Mouse (Mus musculus): ENCODE measurements around the gene Asb3. TPM values are rescaled to one million over a fixed set of nuclear protein-coding genes. Genes with fewer than 3 reads are reported as not detected.
A peak's percentile ranks its signal among the peaks of the same experiment; 100 is the strongest.

Gene Asb3
- 20.7 and 24.0 TPM in 2 replicates for polyA plus RNA-seq (2015; fragmentation: Nextera tagmentation; extraction: Ambion mirVana)

- Histone ChIP-seq H3K4me3 (replicated peaks; ENCODE audit: low read depth, low read length) (peak within 1 kb of the TSS; percentile 36), H3K27me3 (ENCODE audit: insufficient read depth, low read length) (no peaks in the 10 kb centered on the region), H3K4me2 (ENCODE audit: low read length) (peak within 1 kb of the TSS; percentile 72), H3K36me3 (ENCODE audit: insufficient read depth, low read length) (0 out of 2 replicates have a peak, but pooled peaks cover 2% of the 10 kb centered on the region), H3K9me3 (replicated peaks; ENCODE audit: low read length) (no peaks in the 10 kb centered on the region), H3K27ac (no peak within 1 kb of the TSS), H3K4me1 (replicated peaks; ENCODE audit: insufficient read depth, low read length) (0 out of 2 replicates have a peak, but pooled peaks cover 4% of the 10 kb centered on the region), H3K9ac (ENCODE audit: low read depth, low read length) (peak within 1 kb of the TSS; percentile 50)
- no peak for TF ChIP-seq CTCF (IDR thresholded peaks at IDR 0.05; ENCODE audit: low read depth)
- ATAC-seq (replicated peaks; ENCODE audit: low FRiP score, low read depth), result peak; percentile 93
- DNase-seq (ENCODE audit: low spot score), result peak; percentile 65
- WGBS, result 4% methylated on average over 41 of the region's 41 CpGs
Observed at GRCm38 (mm10) chr11:30885171-30885871, at the start of gene Asb3, which contains the start of gene Gpr75. Asb3 (plus strand) TSS chr11:30885416. Gpr75 (plus strand) TSS chr11:30885358.

DNA sequence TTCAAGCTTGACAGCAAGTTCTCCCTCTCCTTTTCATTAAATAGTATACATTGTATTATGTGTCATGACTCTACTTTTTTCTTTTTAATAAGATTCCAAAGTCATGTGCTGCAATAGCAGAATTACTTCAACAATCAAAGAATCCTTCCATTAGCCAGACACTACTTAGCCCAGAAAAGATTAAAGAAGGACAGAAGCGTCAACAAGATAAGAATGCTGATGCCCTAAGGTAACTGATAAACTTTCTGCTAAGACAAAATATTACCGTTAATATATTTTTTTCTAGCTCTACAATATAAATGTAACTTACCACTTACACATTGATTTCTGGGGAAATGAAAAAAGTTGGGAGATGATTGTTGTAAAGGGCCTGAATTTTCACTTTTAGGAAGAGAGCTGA lies 46.4 kb upstream of the Asb3 start:
- no peaks in the 10 kb centered on the region for H3K9me3 ChIP-seq (replicated peaks; ENCODE audit: low read length)
- H3K36me3 ChIP-seq (ENCODE audit: insufficient read depth, low read length), result peaks cover 40% of the 10 kb centered on the region
- H3K9ac ChIP-seq (ENCODE audit: low read depth, low read length), result no peak overlapping the region
- no peaks in the 10 kb centered on the region for H3K4me1 ChIP-seq (replicated peaks; ENCODE audit: insufficient read depth, low read length)
- H3K27ac ChIP-seq, result no peak overlapping the region
- no peak overlapping the region for H3K4me3 ChIP-seq (replicated peaks; ENCODE audit: low read depth, low read length)
- no peak for DNase-seq (ENCODE audit: low spot score)
- ATAC-seq (replicated peaks; ENCODE audit: low FRiP score, low read depth), result no peak
- H3K27me3 ChIP-seq (ENCODE audit: insufficient read depth, low read length), result no peaks in the 10 kb centered on the region
- no peak for TF ChIP-seq CTCF (IDR thresholded peaks at IDR 0.05; ENCODE audit: low read depth)
- no peak overlapping the region for H3K4me2 ChIP-seq (ENCODE audit: low read length)
- WGBS, result 94% methylated on average over 2 of the region's 2 CpGs

GRCm38 (mm10) chr11:30844355-30844754 lies 40.9 kb upstream of the Asb3 start:
- Histone ChIP-seq H3K4me3 (replicated peaks; ENCODE audit: low read depth, low read length) (no peak overlapping the region), H3K36me3 (ENCODE audit: insufficient read depth, low read length) (peaks cover 33% of the 10 kb centered on the region), H3K4me1 (replicated peaks; ENCODE audit: insufficient read depth, low read length) (no peaks in the 10 kb centered on the region), H3K27ac (no peak overlapping the region), H3K4me2 (ENCODE audit: low read length) (no peak overlapping the region), H3K9ac (ENCODE audit: low read depth, low read length) (no peak overlapping the region), H3K9me3 (replicated peaks; ENCODE audit: low read length) (no peaks in the 10 kb centered on the region), H3K27me3 (ENCODE audit: insufficient read depth, low read length) (no peaks in the 10 kb centered on the region)
- DNase-seq (ENCODE audit: low spot score) (no peak), ATAC-seq (replicated peaks; ENCODE audit: low FRiP score, low read depth) (no peak)
- TF ChIP-seq CTCF (IDR thresholded peaks at IDR 0.05; ENCODE audit: low read depth), result no peak
- 89% methylated on average over 1 of the region's 1 CpGs for WGBS

DNA sequence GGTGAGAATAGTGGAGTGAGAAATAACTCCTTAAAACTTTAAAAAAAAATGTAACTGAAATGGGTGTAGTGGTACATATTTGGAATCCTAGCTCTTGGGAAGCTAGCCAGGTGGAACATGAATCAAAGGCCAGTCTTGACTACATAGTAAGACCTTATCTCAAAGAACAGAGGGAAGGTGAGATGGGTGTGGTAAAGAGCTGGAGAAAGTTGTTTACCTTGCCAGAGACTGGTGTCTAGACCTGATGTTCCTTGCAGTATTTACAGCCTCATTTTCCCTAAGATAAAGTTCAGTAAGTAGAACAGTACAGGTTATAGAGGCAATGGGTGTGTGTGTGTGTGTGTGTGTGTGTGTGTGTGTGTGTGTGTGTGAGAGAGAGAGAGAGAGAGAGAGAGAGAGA lies 12.8 kb upstream of the Asb3 start:
- DNase-seq (ENCODE audit: low spot score) (no peak), ATAC-seq (replicated peaks; ENCODE audit: low FRiP score, low read depth) (no peak)
- no peak overlapping the region for H3K27ac ChIP-seq
- H3K27me3 ChIP-seq (ENCODE audit: insufficient read depth, low read length), result no peaks in the 10 kb centered on the region
- no peaks in the 10 kb centered on the region for H3K4me1 ChIP-seq (replicated peaks; ENCODE audit: insufficient read depth, low read length)
- peaks cover 22% of the 10 kb centered on the region for H3K36me3 ChIP-seq (ENCODE audit: insufficient read depth, low read length)
- no peak overlapping the region for H3K4me3 ChIP-seq (replicated peaks; ENCODE audit: low read depth, low read length)
- H3K9ac ChIP-seq (ENCODE audit: low read depth, low read length), result no peak overlapping the region
- no peaks in the 10 kb centered on the region for H3K9me3 ChIP-seq (replicated peaks; ENCODE audit: low read length)
- no peak for TF ChIP-seq CTCF (IDR thresholded peaks at IDR 0.05; ENCODE audit: low read depth)
- H3K4me2 ChIP-seq (ENCODE audit: low read length), result no peak overlapping the region

DNA sequence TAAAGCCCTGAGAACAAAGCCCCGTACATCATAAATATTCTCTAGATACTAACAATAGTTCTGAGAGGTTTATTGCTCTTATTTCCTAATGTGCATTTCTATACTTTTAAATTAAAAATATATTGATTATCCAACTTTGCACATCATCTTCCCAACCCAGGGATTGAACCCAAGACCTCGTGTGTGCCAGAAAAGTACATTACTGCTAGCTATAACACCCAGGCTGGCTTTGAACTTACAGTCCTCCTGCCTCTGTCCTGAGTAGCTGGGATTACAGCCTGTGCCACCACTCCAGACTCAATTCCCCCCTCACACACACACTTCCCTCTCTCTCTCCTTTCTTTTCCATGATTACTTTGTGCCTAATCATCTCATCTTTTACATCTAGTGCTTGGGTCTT lies 2.9 kb downstream of the Asb3 start:
- no peak for TF ChIP-seq CTCF (IDR thresholded peaks at IDR 0.05; ENCODE audit: low read depth)
- Histone ChIP-seq H3K27me3 (ENCODE audit: insufficient read depth, low read length) (no peaks in the 10 kb centered on the region), H3K4me3 (replicated peaks; ENCODE audit: low read depth, low read length) (no peak overlapping the region), H3K27ac (no peak overlapping the region), H3K9me3 (replicated peaks; ENCODE audit: low read length) (no peaks in the 10 kb centered on the region), H3K36me3 (ENCODE audit: insufficient read depth, low read length) (no peaks in the 10 kb centered on the region), H3K4me2 (ENCODE audit: low read length) (no peak overlapping the region), H3K4me1 (replicated peaks; ENCODE audit: insufficient read depth, low read length) (0 out of 2 replicates have a peak, but pooled peaks cover 4% of the 10 kb centered on the region), H3K9ac (ENCODE audit: low read depth, low read length) (no peak overlapping the region)
- ATAC-seq (replicated peaks; ENCODE audit: low FRiP score, low read depth) (no peak), DNase-seq (ENCODE audit: low spot score) (no peak)
- WGBS, result 86% methylated on average over 2 of the region's 2 CpGs

- TF ChIP-seq CTCF (IDR thresholded peaks at IDR 0.05; ENCODE audit: low read depth), result no peak
- DNase-seq (ENCODE audit: low spot score), result no peak
- WGBS, result 88% methylated on average over 1 of the region's 1 CpGs
Observed at GRCm38 (mm10) chr11:30896201-30896600, 11.0 kb downstream of the Asb3 start.

More at GRCm38 (mm10) chr11:30896201-30896600, 11.0 kb downstream of the Asb3 start:
- no peaks in the 10 kb centered on the region for H3K27me3 ChIP-seq (ENCODE audit: insufficient read depth, low read length)
- no peak overlapping the region for H3K4me2 ChIP-seq (ENCODE audit: low read length)
- no peak overlapping the region for H3K27ac ChIP-seq
- no peaks in the 10 kb centered on the region for H3K36me3 ChIP-seq (ENCODE audit: insufficient read depth, low read length)
- no peak for ATAC-seq (replicated peaks; ENCODE audit: low FRiP score, low read depth)
- H3K9me3 ChIP-seq (replicated peaks; ENCODE audit: low read length), result no peaks in the 10 kb centered on the region
- H3K4me1 ChIP-seq (replicated peaks; ENCODE audit: insufficient read depth, low read length), result no peaks in the 10 kb centered on the region
- no peak overlapping the region for H3K9ac ChIP-seq (ENCODE audit: low read depth, low read length)
- no peak overlapping the region for H3K4me3 ChIP-seq (replicated peaks; ENCODE audit: low read depth, low read length)

Measured in kidney, postnatal 0 days (tissue).